Mouse (Mus musculus): ENCODE results near the gene Hoxc13. TPM values are rescaled to one million over a fixed set of nuclear protein-coding genes. Genes with fewer than 3 reads are reported as not detected.

Gene Hoxc13
- polyA plus RNA-seq, 1 experiment = 8.2 TPM

DNA sequence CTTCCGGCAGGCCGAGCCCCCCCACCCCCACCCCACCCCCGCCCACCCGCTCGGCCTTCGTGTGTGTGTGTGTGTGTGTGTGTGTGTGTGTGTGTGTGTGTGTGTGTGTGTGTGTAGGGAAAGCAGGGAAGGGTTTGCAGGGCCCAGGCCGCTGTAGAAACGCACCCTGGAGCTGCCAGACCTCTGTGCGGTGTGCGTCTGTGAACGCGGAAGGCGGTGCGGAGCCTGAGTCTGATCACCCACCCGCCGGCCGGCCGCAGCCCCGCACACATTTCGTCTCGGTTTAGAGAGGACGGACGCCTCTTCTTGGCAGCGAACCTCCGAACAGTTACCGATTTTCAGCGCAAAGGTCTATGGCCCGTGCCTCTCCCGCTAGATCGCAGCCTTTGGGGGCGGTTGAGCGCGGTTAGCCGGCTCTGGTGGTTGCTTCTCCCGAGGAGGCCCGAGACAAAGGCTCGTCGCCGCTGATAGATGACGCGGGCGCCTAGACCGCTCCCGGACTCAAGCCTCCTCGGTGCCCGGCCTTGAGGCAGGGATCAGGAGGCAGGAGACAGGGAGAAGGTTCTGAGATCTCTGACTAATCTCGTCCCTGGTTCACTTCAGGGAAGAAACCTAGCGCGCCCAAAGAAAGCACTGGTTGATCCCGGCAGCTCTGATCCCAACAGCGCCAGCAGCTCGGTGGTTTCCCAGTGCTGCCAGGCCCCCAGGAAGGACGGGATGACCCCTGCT, 22.0 kb downstream of the Hoxc13 start:
- Histone ChIP-seq H3K27me3 (ENCODE audit: control insufficient read depth, insufficient read depth, insufficient read length) (no peaks in the 10 kb centered on the region), H3ac (ENCODE audit: control insufficient read depth, insufficient read length, low read depth) (peak overlapping the region; percentile 91), H3K79me2 (ENCODE audit: control insufficient read depth, insufficient read depth) (peaks cover 2% of the 10 kb centered on the region), H3K79me3 (ENCODE audit: low read depth) (peaks cover 2% of the 10 kb centered on the region), H3K4me3 (ENCODE audit: insufficient read depth, poor library complexity, severe bottlenecking) (peak overlapping the region; percentile 60), H3K36me3 (ENCODE audit: control insufficient read depth, insufficient read depth) (no peaks in the 10 kb centered on the region)
- no peak for TF ChIP-seq MYOG (IDR thresholded peaks at IDR 0.05; ENCODE audit: control insufficient read depth, extremely low read depth, insufficient read length)
- TF ChIP-seq USF1 (IDR thresholded peaks at IDR 0.05; ENCODE audit: low read depth) = no peak
- peak; percentile 64 for TF ChIP-seq MAX (IDR thresholded peaks at IDR 0.05)
- TF ChIP-seq CEBPB (IDR thresholded peaks at IDR 0.05; ENCODE audit: low read depth) = no peak
- peak; percentile 95 for TF ChIP-seq CTCF (IDR thresholded peaks at IDR 0.05; ENCODE audit: control insufficient read depth, insufficient read depth, insufficient read length)
- no peak for TF ChIP-seq FOSL1 (IDR thresholded peaks at IDR 0.05; ENCODE audit: insufficient read depth, low read length, poor library complexity, severe bottlenecking)
- TF ChIP-seq MYOD1 (IDR thresholded peaks at IDR 0.05; ENCODE audit: control insufficient read depth, insufficient read length, low read depth) = no peak

DNA sequence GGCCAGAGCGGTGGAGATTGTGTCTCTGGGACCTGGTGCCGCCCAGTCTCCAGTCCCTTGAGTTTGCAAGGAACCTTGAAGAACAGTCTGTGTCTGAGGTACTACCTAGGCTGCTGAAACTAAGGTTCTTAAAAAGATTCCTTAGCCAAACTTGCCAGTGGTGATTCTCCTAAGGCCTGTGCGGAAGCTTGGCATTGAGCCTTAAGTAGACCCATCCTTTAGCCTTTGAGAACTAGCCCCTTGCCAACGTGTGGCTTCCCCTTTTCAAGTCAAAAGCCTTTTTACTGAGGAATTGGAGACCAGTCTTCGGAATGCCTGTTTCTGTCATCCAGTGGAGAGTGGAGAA, 22.5 kb downstream of the Hoxc13 start:
- Histone ChIP-seq H3K79me2 (ENCODE audit: control insufficient read depth, insufficient read depth) (peaks cover 8% of the 10 kb centered on the region), H3K36me3 (ENCODE audit: control insufficient read depth, insufficient read depth) (no peaks in the 10 kb centered on the region), H3ac (ENCODE audit: control insufficient read depth, insufficient read length, low read depth) (peak overlapping the region; percentile 91), H3K4me3 (ENCODE audit: insufficient read depth, poor library complexity, severe bottlenecking) (peak overlapping the region; percentile 60), H3K79me3 (ENCODE audit: low read depth) (peaks cover 7% of the 10 kb centered on the region), H3K27me3 (ENCODE audit: control insufficient read depth, insufficient read depth, insufficient read length) (no peaks in the 10 kb centered on the region)
- TF ChIP-seq CEBPB (IDR thresholded peaks at IDR 0.05; ENCODE audit: low read depth) = no peak

DNA sequence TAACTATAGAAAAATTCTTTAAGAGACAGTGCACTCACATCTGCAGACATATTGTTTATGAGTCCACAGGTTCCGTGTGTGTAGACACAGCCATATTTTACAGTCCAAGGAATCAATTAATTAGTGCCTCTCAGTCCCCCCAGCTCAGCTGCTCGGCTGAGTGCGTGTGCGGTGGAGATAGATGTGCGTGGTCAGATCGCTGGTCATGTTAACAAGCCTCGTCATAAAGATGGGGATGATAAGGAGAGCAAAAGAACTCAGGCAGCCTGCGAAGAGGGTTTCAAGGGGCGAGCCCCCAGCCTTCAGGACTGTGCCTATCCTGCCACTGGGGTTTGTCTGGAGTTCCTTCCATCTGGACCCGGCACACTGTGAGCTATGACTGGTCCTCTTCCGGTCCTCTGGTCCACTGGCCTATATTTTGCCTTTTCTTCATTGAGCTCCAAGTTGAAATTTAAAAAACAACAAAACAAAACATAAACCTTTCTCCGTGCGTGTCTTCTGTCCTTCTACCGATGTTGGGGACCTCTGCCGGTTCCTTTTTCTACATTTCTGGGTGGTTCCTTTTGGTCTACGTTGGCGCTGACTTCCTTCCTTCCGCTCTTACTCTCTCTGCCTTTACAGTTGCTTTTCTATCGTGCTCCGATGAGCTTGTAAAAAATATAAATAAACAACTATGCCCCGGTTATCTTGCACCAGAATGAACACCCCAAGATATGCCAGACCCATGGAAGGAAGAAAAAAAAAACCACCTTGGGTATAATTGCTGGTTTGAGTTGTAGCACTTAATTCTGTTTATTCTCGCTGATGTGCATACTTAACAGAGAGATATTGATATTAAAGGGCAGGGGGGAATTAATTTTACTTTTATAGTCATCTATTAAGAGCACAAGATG, 24.5 kb downstream of the Hoxc13 start:
- peak overlapping the region; percentile 41 for H3ac ChIP-seq (ENCODE audit: control insufficient read depth, insufficient read length, low read depth)
- peaks cover 10% of the 10 kb centered on the region for H3K79me3 ChIP-seq (ENCODE audit: low read depth)
- H3K36me3 ChIP-seq (ENCODE audit: control insufficient read depth, insufficient read depth) = no peaks in the 10 kb centered on the region
- H3K4me3 ChIP-seq (ENCODE audit: insufficient read depth, poor library complexity, severe bottlenecking) = no peak overlapping the region
- no peaks in the 10 kb centered on the region for H3K27me3 ChIP-seq (ENCODE audit: control insufficient read depth, insufficient read depth, insufficient read length)
- no peak for TF ChIP-seq FOSL1 (IDR thresholded peaks at IDR 0.05; ENCODE audit: insufficient read depth, low read length, poor library complexity, severe bottlenecking)
- no peak for TF ChIP-seq MYOD1 (IDR thresholded peaks at IDR 0.05; ENCODE audit: control insufficient read depth, insufficient read length, low read depth)
- H3K79me2 ChIP-seq (ENCODE audit: control insufficient read depth, insufficient read depth) = peaks cover 22% of the 10 kb centered on the region

DNA sequence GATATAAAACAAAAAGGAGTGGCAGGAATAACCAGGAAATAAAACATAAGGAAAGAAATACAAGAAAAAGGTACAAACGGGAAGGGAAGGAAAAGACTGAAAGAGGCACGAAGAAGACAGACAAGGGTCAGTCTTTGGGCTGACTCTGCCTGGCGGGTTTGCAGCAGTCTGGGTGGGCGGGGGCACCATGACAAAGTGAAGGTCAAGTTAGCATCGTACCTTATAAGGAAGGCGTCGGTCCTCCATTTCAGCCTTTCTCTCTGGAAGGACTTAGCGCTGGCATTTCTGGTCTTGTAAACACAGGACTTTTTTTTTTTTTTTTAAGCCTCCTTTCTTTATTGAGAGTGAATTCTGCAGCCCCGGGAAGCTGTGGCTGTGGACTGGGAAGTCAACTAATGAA, 26.4 kb downstream of the Hoxc13 start:
- H3K79me3 ChIP-seq (ENCODE audit: low read depth) = peaks cover 10% of the 10 kb centered on the region
- peak overlapping the region; percentile 38 for H3ac ChIP-seq (ENCODE audit: control insufficient read depth, insufficient read length, low read depth)
- peak overlapping the region; percentile 16 for H3K4me3 ChIP-seq (ENCODE audit: insufficient read depth, poor library complexity, severe bottlenecking)
- no peaks in the 10 kb centered on the region for H3K27me3 ChIP-seq (ENCODE audit: control insufficient read depth, insufficient read depth, insufficient read length)
- peaks cover 40% of the 10 kb centered on the region for H3K79me2 ChIP-seq (ENCODE audit: control insufficient read depth, insufficient read depth)
- TF ChIP-seq MYOG (IDR thresholded peaks at IDR 0.05; ENCODE audit: control insufficient read depth, extremely low read depth, insufficient read length) (no peak), MYOD1 (IDR thresholded peaks at IDR 0.05; ENCODE audit: control insufficient read depth, insufficient read length, low read depth) (no peak), CTCF (IDR thresholded peaks at IDR 0.05; ENCODE audit: control insufficient read depth, insufficient read depth, insufficient read length) (no peak), CEBPB (IDR thresholded peaks at IDR 0.05; ENCODE audit: low read depth) (no peak), MAX (IDR thresholded peaks at IDR 0.05) (no peak), FOSL1 (IDR thresholded peaks at IDR 0.05; ENCODE audit: insufficient read depth, low read length, poor library complexity, severe bottlenecking) (no peak), USF1 (IDR thresholded peaks at IDR 0.05; ENCODE audit: low read depth) (no peak)
- no peaks in the 10 kb centered on the region for H3K36me3 ChIP-seq (ENCODE audit: control insufficient read depth, insufficient read depth)

DNA sequence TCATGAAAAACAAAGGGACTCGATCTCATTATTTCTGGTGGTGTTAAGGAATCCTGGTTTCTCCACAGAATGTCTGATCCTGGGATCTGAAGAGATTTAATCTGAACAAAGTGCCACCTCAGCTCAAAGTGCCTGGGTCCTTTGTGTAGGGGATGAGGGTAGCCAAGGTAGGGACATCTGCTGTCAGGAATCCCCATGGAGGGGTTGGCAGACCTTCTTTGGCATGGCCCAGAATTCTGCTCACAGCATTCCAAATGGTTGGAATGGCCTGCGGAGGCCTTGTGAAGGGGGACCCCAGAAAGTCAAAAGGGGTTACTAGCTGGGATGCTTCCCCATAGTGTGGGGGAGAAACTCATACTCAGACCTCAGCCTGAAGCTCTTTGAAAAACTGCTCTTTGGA, 27.9 kb downstream of the Hoxc13 start:
- H3K4me3 ChIP-seq (ENCODE audit: insufficient read depth, poor library complexity, severe bottlenecking) = peak overlapping the region; percentile 16
- peaks cover 12% of the 10 kb centered on the region for H3K79me3 ChIP-seq (ENCODE audit: low read depth)
- no peak for TF ChIP-seq MAX (IDR thresholded peaks at IDR 0.05)
- TF ChIP-seq FOSL1 (IDR thresholded peaks at IDR 0.05; ENCODE audit: insufficient read depth, low read length, poor library complexity, severe bottlenecking) = no peak
- TF ChIP-seq USF1 (IDR thresholded peaks at IDR 0.05; ENCODE audit: low read depth) = no peak
- TF ChIP-seq CEBPB (IDR thresholded peaks at IDR 0.05; ENCODE audit: low read depth) = no peak
- TF ChIP-seq MYOG (IDR thresholded peaks at IDR 0.05; ENCODE audit: control insufficient read depth, extremely low read depth, insufficient read length) = no peak
- no peak for TF ChIP-seq CTCF (IDR thresholded peaks at IDR 0.05; ENCODE audit: control insufficient read depth, insufficient read depth, insufficient read length)
- no peak for TF ChIP-seq MYOD1 (IDR thresholded peaks at IDR 0.05; ENCODE audit: control insufficient read depth, insufficient read length, low read depth)
- H3K27me3 ChIP-seq (ENCODE audit: control insufficient read depth, insufficient read depth, insufficient read length) = no peaks in the 10 kb centered on the region
- H3K36me3 ChIP-seq (ENCODE audit: control insufficient read depth, insufficient read depth) = no peaks in the 10 kb centered on the region
- H3ac ChIP-seq (ENCODE audit: control insufficient read depth, insufficient read length, low read depth) = peak overlapping the region; percentile 55
- peaks cover 51% of the 10 kb centered on the region for H3K79me2 ChIP-seq (ENCODE audit: control insufficient read depth, insufficient read depth)

All from C2C12 (cell line).